Mouse (Mus musculus) embryonic facial prominence, embryonic 10.5 days (tissue): ENCODE data around the gene C1galt1c1. TPM values are rescaled to one million over a fixed set of nuclear protein-coding genes. Genes with fewer than 3 reads are reported as not detected.

Experiments used
- DNase-seq: peaks from one replicate; pipeline ENCODE4 v3.0.0-alpha.2; 2017; ENCODE audit warnings: low spot score
- H3K27ac ChIP-seq: fragments of 300-500 bp; sonication (generic); replicated peaks from 2 replicates; pipeline ENCODE4 v1.5.1; 2016; ENCODE audit warnings: mild to moderate bottlenecking
- H3K27me3 ChIP-seq: fragments of 300-500 bp; sonication (generic); replicated peaks from 2 replicates; pipeline ENCODE4 v1.6.1; 2016; ENCODE audit warnings: low read depth, mild to moderate bottlenecking; ENCODE audit not compliant: poor library complexity, severe bottlenecking
- H3K36me3 ChIP-seq: fragments of 300-500 bp; sonication (generic); replicated peaks from 2 replicates; pipeline ENCODE4 v1.6.1; 2016; ENCODE audit warnings: mild to moderate bottlenecking, moderate library complexity
- H3K4me1 ChIP-seq: fragments of 300-500 bp; sonication (generic); 2 replicates; pipeline ENCODE4 v1.6.1; 2016
- H3K4me3 ChIP-seq: fragments of 300-500 bp; sonication (generic); 2 replicates; pipeline ENCODE4 v1.5.1; 2016; ENCODE audit warnings: mild to moderate bottlenecking, moderate library complexity
- H3K9me3 ChIP-seq: fragments of 300-500 bp; sonication (generic); 2 replicates; pipeline ENCODE4 v1.6.1; 2016; ENCODE audit warnings: mild to moderate bottlenecking
- WGBS: fragments of 180-500 bp; shearing (Covaris S2); methylation state at CpG from one replicate; pipeline ENCODE4 v1.1.7; 2016; 5-methylcytosine and 5-hydroxymethylcytosine counted together
- polyA plus RNA-seq: library from polyadenylated mRNA; unstranded; fragments of >200 nt; fragmentation: Nextera tagmentation; extraction: Ambion mirVana; gene quantifications from 2 replicates; pipeline ENCODE4 v1.2.1, GENCODE M21; 2016

C1galt1c1 gene
- polyA plus RNA-seq, result 15.8 and 17.0 TPM in 2 replicates

DNA sequence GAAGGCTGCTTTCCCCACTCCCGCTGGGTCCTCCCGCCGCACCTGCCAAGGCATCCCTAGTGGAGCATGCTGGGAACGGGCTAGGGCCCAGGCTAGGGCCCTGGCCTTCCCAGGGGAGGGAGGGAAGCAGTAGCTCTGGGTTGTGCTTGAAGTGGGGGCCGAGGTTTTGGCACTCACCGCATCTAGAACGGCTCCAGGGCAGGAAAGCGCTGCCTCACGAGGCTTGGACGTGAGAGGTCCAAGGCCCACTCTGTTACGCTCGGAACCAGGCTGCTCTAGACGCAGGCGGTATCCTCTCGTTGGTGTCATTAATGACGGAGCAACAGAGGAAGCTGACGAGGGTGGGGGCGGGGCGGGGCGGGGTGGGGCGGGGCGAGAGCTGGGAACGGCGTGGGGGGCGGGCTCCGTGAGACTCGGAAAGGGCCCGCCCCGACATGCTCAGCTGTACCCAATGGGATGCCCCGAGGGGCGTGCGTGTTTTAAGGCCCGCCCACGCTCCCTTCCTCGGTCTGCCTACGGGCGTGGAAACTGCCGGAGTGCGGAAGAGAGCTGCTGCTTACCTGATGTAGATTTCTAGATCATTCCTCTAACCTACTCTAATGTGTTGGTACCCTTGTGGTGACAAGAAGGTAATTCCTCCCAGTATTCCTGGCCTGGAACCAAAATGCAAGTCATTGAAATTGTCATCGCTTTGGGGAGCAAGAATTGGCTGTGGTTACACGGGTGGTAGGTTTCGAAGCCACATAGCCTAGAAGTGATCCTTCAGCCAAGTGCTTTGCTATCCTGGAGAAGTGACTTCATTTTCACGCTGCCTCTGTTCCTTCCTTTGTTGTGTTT, at the start of gene C1galt1c1:
TSS of gene C1galt1c1 (minus strand) at position 287 of the 837 bp plus-strand sequence.
- DNase-seq, result peak; percentile 92
- WGBS, result 23% methylated on average over 43 of the region's 43 CpGs

DNA sequence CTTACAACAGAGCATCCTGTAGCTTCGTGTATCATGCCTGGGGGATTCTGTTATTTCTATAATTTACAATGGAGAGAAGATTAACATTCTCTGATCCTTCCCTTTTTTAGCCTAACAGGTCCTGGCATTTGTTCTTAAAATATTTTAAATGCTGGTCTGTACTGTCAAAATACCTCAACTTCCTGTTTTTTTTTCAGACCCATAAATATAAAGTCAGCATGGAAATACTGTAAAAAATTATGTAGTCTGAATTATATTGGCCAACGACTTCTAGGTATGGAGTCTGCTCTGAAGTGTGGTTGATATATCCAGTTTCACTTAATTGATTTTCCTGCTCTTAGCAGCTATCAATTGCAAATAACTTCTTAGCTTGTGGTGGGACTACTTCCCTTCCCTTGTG, 47.1 kb upstream of the C1galt1c1 start:
- Histone ChIP-seq H3K4me3 (no peak overlapping the region), H3K36me3 (no peaks in the 10 kb centered on the region), H3K27ac (no peak overlapping the region), H3K9me3 (no peaks in the 10 kb centered on the region), H3K27me3 (no peaks in the 10 kb centered on the region), H3K4me1 (no peaks in the 10 kb centered on the region)
- WGBS, result 54% methylated on average over 2 of the region's 2 CpGs
- no peak for DNase-seq

More for the DNA sequence above, at the start of gene C1galt1c1:
- Histone ChIP-seq H3K36me3 (peaks cover 4% of the 10 kb centered on the region; the same call in 1 of the 2 replicates), H3K4me3 (peak within 1 kb of the TSS; percentile 63), H3K27me3 (no peaks in the 10 kb centered on the region), H3K9me3 (no peaks in the 10 kb centered on the region), H3K27ac (peak within 1 kb of the TSS; percentile 90), H3K4me1 (peaks cover 5% of the 10 kb centered on the region; the same call in 1 of the 2 replicates)

DNA sequence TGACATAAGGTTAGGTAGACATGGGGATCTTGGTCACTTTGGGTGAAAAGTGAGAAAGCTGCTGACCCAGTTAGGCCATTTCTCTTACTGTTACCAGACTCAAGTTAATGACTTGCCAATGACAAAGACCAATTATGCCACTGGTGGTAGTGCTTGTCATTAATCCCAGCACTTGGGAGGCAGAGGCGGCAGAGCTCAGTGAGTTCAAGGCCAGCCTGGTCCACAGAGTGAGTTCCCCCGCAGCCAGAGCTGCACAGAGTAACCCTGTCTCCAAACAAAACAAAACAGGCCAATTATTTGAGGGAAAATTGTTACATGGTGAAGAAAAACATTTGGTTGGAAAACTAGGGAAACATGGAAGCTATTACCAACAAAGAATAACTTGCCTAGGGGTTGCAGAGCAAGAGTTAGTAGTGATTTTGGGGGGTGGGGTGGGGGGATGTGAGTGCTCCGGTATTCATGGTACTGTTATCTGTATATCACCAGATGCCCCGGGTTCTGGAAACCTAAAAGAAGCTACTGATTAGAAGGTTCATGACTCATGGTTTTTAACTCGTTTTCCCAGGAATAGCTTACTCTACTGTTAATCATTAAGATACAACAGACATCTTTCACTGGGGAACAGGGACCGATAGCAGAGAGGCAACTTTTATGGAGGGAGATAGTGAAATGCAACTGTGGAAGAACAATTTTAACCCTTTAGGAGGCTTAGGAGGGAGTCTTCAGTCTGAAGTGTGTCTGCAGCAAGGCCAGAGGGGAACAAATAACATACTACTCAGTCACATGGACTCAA, 34.4 kb upstream of the C1galt1c1 start:
- H3K27me3 ChIP-seq, result no peaks in the 10 kb centered on the region
- H3K36me3 ChIP-seq, result no peaks in the 10 kb centered on the region
- no peaks in the 10 kb centered on the region for H3K4me1 ChIP-seq
- no peak overlapping the region for H3K27ac ChIP-seq
- DNase-seq, result no peak
- no peaks in the 10 kb centered on the region for H3K9me3 ChIP-seq
- no peak overlapping the region for H3K4me3 ChIP-seq
- WGBS, result 65% methylated on average over 6 of the region's 6 CpGs

DNA sequence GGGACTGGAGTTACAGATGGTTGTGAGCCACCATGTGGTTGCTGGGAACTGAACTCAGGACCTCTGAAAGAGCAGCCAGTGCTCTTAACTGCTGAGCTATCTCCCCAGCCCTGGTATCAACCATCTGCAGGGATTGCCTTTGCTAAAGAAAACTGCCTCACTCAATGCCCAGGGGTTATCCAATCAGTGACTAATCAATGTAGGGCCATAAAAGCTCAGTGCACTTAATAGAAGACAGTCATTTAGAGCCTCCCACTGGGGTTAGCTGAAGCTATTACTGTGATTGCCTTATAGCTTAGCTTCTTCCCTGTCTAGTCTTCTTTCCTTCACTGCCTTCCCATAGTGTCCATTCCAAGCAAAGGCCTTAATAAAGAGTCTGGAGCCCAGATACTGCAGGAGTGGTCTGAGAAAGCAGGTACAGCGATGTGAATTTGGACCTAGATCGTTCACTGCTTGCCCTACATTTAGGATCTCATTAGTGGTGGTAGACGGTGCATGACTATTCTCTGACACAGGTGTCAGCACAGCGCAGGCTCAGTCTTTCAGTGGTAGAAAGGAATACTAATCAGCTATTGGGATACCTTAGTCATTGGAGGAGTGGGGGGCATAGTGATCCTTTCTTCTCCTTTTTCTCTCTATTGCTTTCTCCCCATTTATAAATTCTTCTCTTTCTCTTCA, 21.5 kb upstream of the C1galt1c1 start:
- Histone ChIP-seq H3K27me3 (no peaks in the 10 kb centered on the region), H3K4me3 (no peak overlapping the region), H3K36me3 (no peaks in the 10 kb centered on the region), H3K4me1 (no peaks in the 10 kb centered on the region), H3K9me3 (peaks cover 6% of the 10 kb centered on the region; the same call in 1 of the 2 replicates), H3K27ac (no peak overlapping the region)
- 75% methylated on average over 4 of the region's 4 CpGs for WGBS
- DNase-seq, result no peak

DNA sequence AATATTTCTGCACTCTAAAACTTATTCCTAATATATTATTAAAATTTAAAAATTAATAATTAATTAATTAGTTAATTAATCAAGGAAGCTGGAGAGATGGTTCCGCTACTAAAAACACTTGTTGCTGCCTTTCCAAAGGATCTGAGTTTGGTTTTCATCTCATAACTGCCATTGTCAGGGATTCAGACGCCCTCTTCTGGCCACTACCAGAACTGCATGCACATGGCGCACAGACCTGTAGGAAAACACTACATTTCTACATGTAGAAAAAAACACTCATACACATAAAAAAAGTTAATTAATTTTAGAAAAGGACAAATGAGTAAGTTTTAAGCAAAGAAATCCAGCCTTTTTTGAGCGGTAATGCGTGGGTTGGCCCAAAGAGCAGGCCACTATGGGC, 19.8 kb upstream of the C1galt1c1 start:
- H3K27me3 ChIP-seq, result no peaks in the 10 kb centered on the region
- no peak for DNase-seq
- no peak overlapping the region for H3K4me3 ChIP-seq
- H3K27ac ChIP-seq, result no peak overlapping the region
- WGBS, result 81% methylated on average over 5 of the region's 5 CpGs
- H3K36me3 ChIP-seq, result no peaks in the 10 kb centered on the region
- no peaks in the 10 kb centered on the region for H3K4me1 ChIP-seq
- peaks cover 6% of the 10 kb centered on the region; the same call in 1 of the 2 replicates for H3K9me3 ChIP-seq

DNA sequence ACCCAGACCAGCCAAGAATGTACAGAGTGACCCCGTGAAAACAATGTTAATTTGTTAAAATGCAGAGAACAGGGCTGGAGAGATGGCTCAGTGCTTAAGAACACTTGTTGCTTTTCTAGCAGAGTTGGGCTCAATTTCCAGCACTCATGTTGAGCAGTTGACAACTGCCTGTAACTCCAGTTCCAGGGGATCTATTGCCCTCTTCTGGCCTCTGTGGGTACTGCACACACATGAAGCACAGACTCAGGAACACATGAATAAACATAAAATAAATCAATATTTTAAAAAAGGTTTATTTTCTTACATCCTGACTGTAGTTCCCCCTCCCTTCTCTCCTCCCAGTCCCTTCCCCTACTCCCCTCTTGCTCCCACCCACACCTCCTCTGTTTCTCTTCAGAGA, 18.3 kb upstream of the C1galt1c1 start:
- Histone ChIP-seq H3K4me3 (no peak overlapping the region), H3K4me1 (no peaks in the 10 kb centered on the region), H3K27ac (no peak overlapping the region), H3K27me3 (no peaks in the 10 kb centered on the region), H3K36me3 (no peaks in the 10 kb centered on the region), H3K9me3 (peaks cover 6% of the 10 kb centered on the region; the same call in 1 of the 2 replicates)
- WGBS, result 79% methylated on average over 1 of the region's 1 CpGs
- DNase-seq, result no peak

DNA sequence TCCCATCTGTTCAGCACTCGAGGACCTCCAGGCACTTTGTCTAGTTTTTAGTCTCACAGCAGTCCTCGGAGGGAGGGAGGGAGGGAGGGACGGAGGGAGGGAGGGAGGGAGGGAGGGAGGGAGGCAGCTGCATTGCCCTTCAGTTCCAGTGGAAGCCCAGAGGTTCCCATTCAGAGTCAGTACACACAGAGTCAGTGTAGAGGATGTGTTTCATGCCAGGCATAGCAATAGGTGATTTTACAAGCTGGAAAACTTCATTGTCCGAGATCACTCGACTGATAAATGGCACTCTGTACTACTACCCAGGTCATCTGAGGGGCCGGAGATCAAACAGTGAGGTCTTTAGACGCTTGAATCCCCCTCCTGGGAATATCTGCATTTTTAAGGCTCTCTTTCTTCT, 16.3 kb upstream of the C1galt1c1 start:
- no peak overlapping the region for H3K4me3 ChIP-seq
- 35% methylated on average over 5 of the region's 7 CpGs for WGBS
- no peak overlapping the region; the same call in 1 of the 2 replicates for H3K27ac ChIP-seq
- peak; percentile 24 for DNase-seq
- H3K4me1 ChIP-seq, result no peaks in the 10 kb centered on the region
- no peaks in the 10 kb centered on the region for H3K27me3 ChIP-seq
- H3K9me3 ChIP-seq, result peaks cover 6% of the 10 kb centered on the region; the same call in 1 of the 2 replicates
- H3K36me3 ChIP-seq, result no peaks in the 10 kb centered on the region

DNA sequence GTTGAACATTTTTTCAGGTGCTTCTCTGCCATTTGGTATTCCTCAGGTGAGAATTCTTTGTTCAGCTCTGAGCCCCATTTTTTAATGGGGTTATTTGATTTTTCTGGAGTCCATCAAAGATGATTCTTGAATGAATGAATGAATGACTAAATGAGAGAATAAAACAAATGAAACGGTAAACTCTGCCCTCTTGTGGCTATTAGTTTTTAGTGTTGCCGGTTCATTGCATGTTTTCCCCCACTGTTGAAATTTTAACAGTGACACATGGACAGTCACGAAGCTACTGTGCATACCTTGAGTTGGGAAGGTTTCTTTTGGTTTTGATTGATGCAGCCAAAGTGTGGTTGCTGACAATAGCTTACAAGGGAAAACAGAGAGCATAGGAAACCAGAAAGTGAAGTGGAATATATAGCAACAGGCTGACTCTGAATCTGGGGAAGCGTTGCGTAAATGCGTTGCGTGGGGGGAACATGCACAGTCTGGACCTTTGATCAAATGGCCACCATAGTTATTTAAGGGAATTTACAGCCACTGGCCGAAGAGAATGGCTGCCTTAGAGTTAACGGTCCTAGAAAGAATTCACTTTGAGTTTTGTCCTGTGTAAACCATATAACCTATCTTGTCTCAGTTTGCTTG, 15.6 kb upstream of the C1galt1c1 start:
- WGBS, result 66% methylated on average over 9 of the region's 9 CpGs
- DNase-seq, result no peak
- Histone ChIP-seq H3K9me3 (peaks cover 6% of the 10 kb centered on the region; the same call in 1 of the 2 replicates), H3K4me3 (no peak overlapping the region), H3K27me3 (no peaks in the 10 kb centered on the region), H3K27ac (no peak overlapping the region; the same call in 1 of the 2 replicates), H3K36me3 (no peaks in the 10 kb centered on the region), H3K4me1 (no peaks in the 10 kb centered on the region)

DNA sequence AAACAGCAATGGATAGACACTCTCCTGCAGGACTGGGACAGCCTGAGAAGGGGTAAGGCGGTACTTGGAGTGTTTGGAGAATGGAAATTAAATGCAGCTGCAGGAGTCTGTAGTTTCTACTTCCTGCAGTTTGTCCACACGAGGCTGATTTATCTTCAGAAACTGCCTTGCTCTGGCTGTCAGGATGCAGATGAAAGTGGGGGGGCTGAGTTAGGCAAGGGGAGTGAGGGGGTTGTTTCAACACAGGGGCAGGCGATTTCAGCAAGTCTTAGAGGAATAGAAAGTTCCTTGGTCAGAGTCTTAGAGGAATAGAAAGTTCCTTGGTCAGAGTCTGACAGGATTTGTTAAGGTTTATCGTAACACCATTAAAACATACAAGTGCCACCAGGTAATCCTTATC, 7.3 kb upstream of the C1galt1c1 start:
- H3K9me3 ChIP-seq, result no peaks in the 10 kb centered on the region
- H3K36me3 ChIP-seq, result no peaks in the 10 kb centered on the region
- WGBS, result 68% methylated on average over 4 of the region's 4 CpGs
- H3K4me3 ChIP-seq, result no peak overlapping the region
- H3K27me3 ChIP-seq, result no peaks in the 10 kb centered on the region
- H3K4me1 ChIP-seq, result no peaks in the 10 kb centered on the region
- H3K27ac ChIP-seq, result no peak overlapping the region
- no peak for DNase-seq

DNA sequence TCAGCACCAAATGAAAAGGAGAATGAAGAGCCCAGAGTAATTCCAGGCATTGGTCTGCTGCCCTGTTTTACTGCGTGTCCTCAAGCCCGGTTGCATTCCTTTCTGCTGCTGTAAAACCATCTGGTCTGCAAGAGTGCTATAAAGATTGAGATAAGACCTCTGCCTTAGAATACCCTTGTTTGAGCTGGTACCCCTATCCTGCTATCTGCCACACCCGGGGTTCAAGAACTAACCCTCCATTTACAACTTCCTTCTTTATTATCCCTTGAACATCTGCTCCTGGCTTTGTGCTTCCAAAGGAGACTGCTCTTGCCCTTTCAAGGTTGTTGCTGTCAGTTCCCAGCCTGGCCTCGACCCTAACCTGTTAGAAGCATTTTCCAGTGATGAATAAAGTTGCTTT, 6.5 kb upstream of the C1galt1c1 start:
- Histone ChIP-seq H3K4me3 (no peak overlapping the region), H3K27ac (no peak overlapping the region), H3K36me3 (no peaks in the 10 kb centered on the region), H3K27me3 (no peaks in the 10 kb centered on the region), H3K4me1 (no peaks in the 10 kb centered on the region), H3K9me3 (no peaks in the 10 kb centered on the region)
- DNase-seq, result no peak
- 67% methylated on average over 4 of the region's 4 CpGs for WGBS

DNA sequence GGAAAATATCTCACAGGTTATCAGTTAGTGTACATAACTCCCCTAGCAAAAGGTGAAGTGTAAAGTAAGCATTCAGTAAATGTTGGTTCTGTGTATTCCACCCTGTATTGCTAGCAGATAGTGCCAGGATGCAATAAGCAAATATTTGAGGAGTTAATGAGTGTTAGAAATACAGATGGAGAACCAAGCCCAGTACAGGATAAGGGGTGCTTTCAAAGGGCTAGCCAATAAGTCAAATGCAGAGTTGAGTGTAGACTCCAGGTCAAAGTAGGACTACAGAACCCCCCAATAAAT, 698 bp upstream of the C1galt1c1 start:
- peaks cover 4% of the 10 kb centered on the region; the same call in 1 of the 2 replicates for H3K36me3 ChIP-seq
- H3K27me3 ChIP-seq, result no peaks in the 10 kb centered on the region
- H3K4me3 ChIP-seq, result peak overlapping the region; percentile 63
- H3K9me3 ChIP-seq, result no peaks in the 10 kb centered on the region
- H3K27ac ChIP-seq, result no peak overlapping the region
- H3K4me1 ChIP-seq, result peaks cover 5% of the 10 kb centered on the region; the same call in 1 of the 2 replicates
- no peak for DNase-seq

DNA sequence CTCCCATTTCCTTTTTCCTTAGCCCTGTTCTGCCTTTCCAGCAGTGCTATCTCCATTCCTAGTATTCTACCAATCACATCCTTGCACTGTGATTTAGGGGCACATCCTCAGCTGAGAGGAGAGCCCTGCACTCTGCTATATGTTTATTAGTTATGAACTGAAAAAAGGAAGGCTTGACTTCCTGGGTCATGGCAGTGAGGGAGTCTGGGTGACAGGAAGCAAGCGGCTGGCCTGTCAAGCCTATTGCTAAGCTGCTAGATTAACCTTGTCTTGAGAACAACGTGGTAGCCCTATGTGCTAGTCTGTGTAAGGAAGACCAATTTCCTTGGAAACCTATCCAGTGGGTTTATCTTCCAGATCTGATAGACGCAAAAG, 33.9 kb downstream of the C1galt1c1 start:
- DNase-seq, result no peak
- Histone ChIP-seq H3K27ac (peak overlapping the region; percentile 81), H3K9me3 (no peaks in the 10 kb centered on the region), H3K4me3 (peak overlapping the region; percentile 60), H3K27me3 (no peaks in the 10 kb centered on the region), H3K4me1 (no peaks in the 10 kb centered on the region), H3K36me3 (no peaks in the 10 kb centered on the region)
- 18% methylated on average over 3 of the region's 3 CpGs for WGBS
